Mouse (Mus musculus) neural tube, postnatal 0 days (tissue): ENCODE data around the gene Serpina1e. TPM values are rescaled to one million over a fixed set of nuclear protein-coding genes. Genes with fewer than 3 reads are reported as not detected.

Experiments used
- polyA plus RNA-seq: library from polyadenylated mRNA; unstranded; fragments of >200 nt; fragmentation: Nextera tagmentation; extraction: Ambion mirVana; gene quantifications from 2 replicates; pipeline ENCODE4 v1.2.1, GENCODE M21; 2015

Serpina1e gene
- polyA plus RNA-seq, result 0.45 TPM in 2 replicates

GRCm38 (mm10) chr12:103958798-103959197, at the start of gene Serpina1e:
Serpina1e (minus strand) TSS chr12:103958975.

GRCm38 (mm10) chr12:103989857-103990256, 31.1 kb upstream of the Serpina1e start, which contains the start of gene Serpina11:
Serpina11 (minus strand) TSS chr12:103989957.

GRCm38 (mm10) chr12:103904837-103905340, 53.9 kb downstream of the Serpina1e start, which contains the start of gene Serpina1c:
Serpina1c (minus strand) TSS chr12:103904887.

Other genes starting within 250 kb of the Serpina1e start
- gene Serpina1d, start 185.4 kb downstream of the Serpina1e start, polyA plus RNA-seq, result 0.12 and 0.41 TPM in 2 replicates
- gene Serpina1b, start 128.6 kb downstream of the Serpina1e start, polyA plus RNA-seq, result 0.20 TPM in 1 of 2 replicates, not detected in the other
- gene Serpina1a, start 95.4 kb downstream of the Serpina1e start, polyA plus RNA-seq, result 0.41 TPM in 1 of 2 replicates, not detected in the other
- gene Serpina1c, start 54.1 kb downstream of the Serpina1e start, polyA plus RNA-seq, result not detected in 2 replicates
- not detected in 2 replicates for gene Serpina11, start 31.0 kb upstream of the Serpina1e start, polyA plus RNA-seq
- 0.13 and 0.17 TPM in 2 replicates for gene Serpina9, start 54.8 kb upstream of the Serpina1e start, polyA plus RNA-seq
- gene Serpina12, start 85.5 kb upstream of the Serpina1e start, polyA plus RNA-seq, result not detected in 2 replicates
- gene Serpina5, start 142.1 kb upstream of the Serpina1e start, polyA plus RNA-seq, result not detected in 2 replicates
- gene Serpina3a, start 153.7 kb upstream of the Serpina1e start, polyA plus RNA-seq, result not detected in 2 replicates
- not detected in 2 replicates for gene Serpina3b, start 169.0 kb upstream of the Serpina1e start, polyA plus RNA-seq
- 0.13 TPM in 1 of 2 replicates, not detected in the other for gene Serpina3c, start 194.9 kb upstream of the Serpina1e start, polyA plus RNA-seq